ENCODE assay signal across 11 mouse cellular contexts in the genomic region with DNA sequence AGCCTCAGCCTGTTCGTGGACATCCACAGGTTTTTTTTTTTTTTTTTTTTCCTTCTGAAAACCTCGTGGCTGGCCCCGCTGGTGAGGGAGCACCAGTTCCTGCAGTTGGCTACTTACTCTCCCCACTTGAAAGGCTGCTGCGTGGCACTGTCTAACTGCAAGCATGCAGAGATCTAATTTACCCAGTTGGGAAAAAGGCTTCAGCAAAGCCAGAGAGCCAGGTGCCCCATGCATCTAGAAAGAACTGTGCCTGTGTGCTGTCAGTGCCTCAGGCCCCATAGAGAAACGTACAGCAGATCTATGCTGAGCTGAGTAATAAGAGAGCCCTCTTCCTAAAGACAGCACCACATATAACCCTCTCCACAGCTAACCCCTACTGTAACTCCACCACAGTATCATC. TPM values are rescaled to one million over a fixed set of nuclear protein-coding genes. Genes with fewer than 3 reads are reported as not detected.
DNase-seq lines count a peak whose midpoint lies in the region; ATAC-seq and TF ChIP-seq lines count a peak whose summit lies in the region.
"Had no signal": no experiment of that assay in that cellular context is flagged by ENCODE, and none has a peak within 500 bp of the region (broad histone marks: within the 10 kb centered on the region; RNA-seq: fewer than 3 reads in every experiment).

No protein-coding gene starts in this region.

- H3K4me2 ChIP-seq in kidney, postnatal 0 days (ENCODE audit: low read length) = no peak overlapping the region
- peak overlapping the region; percentile 56 for H3K4me2 ChIP-seq in hindbrain, embryonic 16.5 days (ENCODE audit: low read length)
- peak overlapping the region; percentile 74 for H3K4me2 ChIP-seq in midbrain, embryonic 16.5 days (ENCODE audit: low read length)
- H3K4me2 ChIP-seq in stomach, postnatal 0 days (replicated peaks; ENCODE audit: low read depth) = no peak overlapping the region

- DNase-seq in kidney, postnatal 0 days (ENCODE audit: low spot score) = no peak
- no peak for DNase-seq in kidney, adult 8-10 months
- no peak for DNase-seq in adrenal gland, postnatal 14 days
- DNase-seq in stomach, postnatal 0 days (ENCODE audit: low spot score) = no peak
- DNase-seq in lung, postnatal 14 days = no peak
- DNase-seq: right cerebral cortex, postnatal 4 days had no signal

- H3K4me3 ChIP-seq in kidney, postnatal 0 days (replicated peaks; ENCODE audit: low read depth, low read length) = no peak overlapping the region
- H3K4me3 ChIP-seq in embryonic fibroblast, embryonic 13.5 days (ENCODE audit: insufficient read depth, low read length) = peak overlapping the region; percentile 55
- H3K4me3 ChIP-seq in hindbrain, embryonic 16.5 days (ENCODE audit: low read length) = no peak overlapping the region; the same call in 1 of the 2 replicates
- peak overlapping the region; percentile 49; the same call in 1 of the 2 replicates for H3K4me3 ChIP-seq in midbrain, embryonic 16.5 days (ENCODE audit: low read depth, low read length)
- H3K4me3 ChIP-seq in stomach, postnatal 0 days (ENCODE audit: low read depth, low read length) = no peak overlapping the region
- H3K4me3 ChIP-seq: megakaryocyte, embryonic 14.5 days had no signal

- no peak for TF ChIP-seq CTCF in kidney, postnatal 0 days (IDR thresholded peaks at IDR 0.05; ENCODE audit: low read depth)
- TF ChIP-seq CTCF in embryonic fibroblast, embryonic 13.5 days (IDR thresholded peaks at IDR 0.05; ENCODE audit: borderline replicate concordance, insufficient read depth, low read length) = no peak
- TF ChIP-seq CTCF in stomach, postnatal 0 days (IDR thresholded peaks at IDR 0.05; ENCODE audit: low read depth) = no peak

- TF ChIP-seq EP300 in stomach, postnatal 0 days (optimal IDR thresholded peaks at IDR 0.05) = no peak

- no peaks in the 10 kb centered on the region for H3K9me3 ChIP-seq in kidney, postnatal 0 days (replicated peaks; ENCODE audit: low read length)
- H3K9me3 ChIP-seq in hindbrain, embryonic 16.5 days (ENCODE audit: control insufficient read depth, low read length) = peaks cover 5% of the 10 kb centered on the region; the same call in 1 of the 2 replicates
- H3K9me3 ChIP-seq in midbrain, embryonic 16.5 days (replicated peaks; ENCODE audit: control insufficient read depth, low read length, poor library complexity, severe bottlenecking) = peaks cover 6% of the 10 kb centered on the region; the same call in 1 of the 2 replicates
- H3K9me3 ChIP-seq in stomach, postnatal 0 days (ENCODE audit: control insufficient read depth, low read length) = no peaks in the 10 kb centered on the region
- H3K9me3 ChIP-seq: megakaryocyte, embryonic 14.5 days had no signal

- WGBS in kidney, postnatal 0 days = 32% methylated on average over 5 of the region's 5 CpGs
- WGBS in hindbrain, embryonic 16.5 days = 12% methylated on average over 5 of the region's 5 CpGs
- 4% methylated on average over 5 of the region's 5 CpGs for WGBS in midbrain, embryonic 16.5 days
- 39% methylated on average over 5 of the region's 5 CpGs for WGBS in stomach, postnatal 0 days

- no peak for TF ChIP-seq POLR2A in embryonic fibroblast, embryonic 13.5 days (IDR thresholded peaks at IDR 0.05; ENCODE audit: low read depth, low read length)

- no peaks in the 10 kb centered on the region for H3K27me3 ChIP-seq in kidney, postnatal 0 days (ENCODE audit: insufficient read depth, low read length)
- H3K27me3 ChIP-seq in hindbrain, embryonic 16.5 days (replicated peaks; ENCODE audit: control insufficient read depth, insufficient read depth, low read length) = no peaks in the 10 kb centered on the region
- no peaks in the 10 kb centered on the region for H3K27me3 ChIP-seq in midbrain, embryonic 16.5 days (ENCODE audit: control insufficient read depth, insufficient read depth, low read depth, low read length)
- H3K27me3 ChIP-seq in stomach, postnatal 0 days (ENCODE audit: control insufficient read depth, insufficient read depth, low read length) = no peaks in the 10 kb centered on the region
- H3K27me3 ChIP-seq: Patski had no signal

- ATAC-seq in kidney, postnatal 0 days (replicated peaks; ENCODE audit: low FRiP score, low read depth) = no peak
- peak; percentile 41; the same call in 1 of the 2 replicates for ATAC-seq in hindbrain, embryonic 16.5 days
- ATAC-seq in midbrain, embryonic 16.5 days = peak; percentile 67
- ATAC-seq in stomach, postnatal 0 days (ENCODE audit: low FRiP score, low TSS enrichment) = no peak

- H3K4me1 ChIP-seq in kidney, postnatal 0 days (replicated peaks; ENCODE audit: insufficient read depth, low read length) = peaks cover 6% of the 10 kb centered on the region
- H3K4me1 ChIP-seq in embryonic fibroblast, embryonic 13.5 days (ENCODE audit: control insufficient read depth, insufficient read depth, low read length) = peaks cover 29% of the 10 kb centered on the region
- peaks cover 39% of the 10 kb centered on the region for H3K4me1 ChIP-seq in hindbrain, embryonic 16.5 days (ENCODE audit: control insufficient read depth, insufficient read depth, low read depth, low read length)
- H3K4me1 ChIP-seq in midbrain, embryonic 16.5 days (ENCODE audit: control insufficient read depth, insufficient read depth, low read length) = peaks cover 32% of the 10 kb centered on the region
- H3K4me1 ChIP-seq in stomach, postnatal 0 days (replicated peaks; ENCODE audit: control insufficient read depth, insufficient read depth) = no peaks in the 10 kb centered on the region
- H3K4me1 ChIP-seq: megakaryocyte, embryonic 14.5 days had no signal

- H3K36me3 ChIP-seq in kidney, postnatal 0 days (ENCODE audit: insufficient read depth, low read length) = no peaks in the 10 kb centered on the region
- H3K36me3 ChIP-seq in hindbrain, embryonic 16.5 days (ENCODE audit: control insufficient read depth, insufficient read depth, low read length) = no peaks in the 10 kb centered on the region
- no peaks in the 10 kb centered on the region for H3K36me3 ChIP-seq in midbrain, embryonic 16.5 days (ENCODE audit: control insufficient read depth, insufficient read depth, low read length)
- no peaks in the 10 kb centered on the region for H3K36me3 ChIP-seq in stomach, postnatal 0 days (ENCODE audit: control insufficient read depth, insufficient read depth, low read length)

- H3K27ac ChIP-seq in kidney, postnatal 0 days = 0 out of 2 replicates have a peak overlapping the region, but pooled peaks have one; percentile 32
- H3K27ac ChIP-seq in embryonic fibroblast, embryonic 13.5 days (ENCODE audit: insufficient read depth, low read length) = 0 out of 2 replicates have a peak overlapping the region, but pooled peaks have one; percentile 0
- peak overlapping the region; percentile 74 for H3K27ac ChIP-seq in hindbrain, embryonic 16.5 days (ENCODE audit: low read depth, low read length)
- peak overlapping the region; percentile 90 for H3K27ac ChIP-seq in midbrain, embryonic 16.5 days (ENCODE audit: low read length)
- H3K27ac ChIP-seq in stomach, postnatal 0 days (replicated peaks) = no peak overlapping the region

- no peak overlapping the region for H3K9ac ChIP-seq in kidney, postnatal 0 days (ENCODE audit: low read depth, low read length)
- H3K9ac ChIP-seq in hindbrain, embryonic 16.5 days (ENCODE audit: low read depth, low read length) = peak overlapping the region; percentile 66; the same call in 1 of the 2 replicates
- H3K9ac ChIP-seq in midbrain, embryonic 16.5 days (ENCODE audit: low read depth, low read length) = peak overlapping the region; percentile 20; the same call in 1 of the 2 replicates
- H3K9ac ChIP-seq in stomach, postnatal 0 days (ENCODE audit: low read length) = no peak overlapping the region

RNA-seq across cellular contexts. Expression of a gene that starts 0.5 kb away (rescaled TPM):
- 3.1 and 3.3 TPM in 2 replicates for polyA plus RNA-seq in kidney, postnatal 0 days (2015; fragmentation: Nextera tagmentation; extraction: Ambion mirVana)
- polyA plus RNA-seq in embryonic fibroblast, embryonic 13.5 days (2011; ENCODE audit: insufficient read length, low read depth, missing spikeins) = 46.1 and 75.1 TPM in 2 replicates
- polyA plus RNA-seq in hindbrain, embryonic 16.5 days (2015; fragmentation: Nextera tagmentation; extraction: Ambion mirVana) = 28.0 and 29.9 TPM in 2 replicates
- polyA plus RNA-seq in midbrain, embryonic 16.5 days (2015; fragmentation: Nextera tagmentation; extraction: Ambion mirVana) = 26.8 and 29.6 TPM in 2 replicates
- 69.6 and 71.5 TPM in 2 replicates for total RNA-seq in adrenal gland, postnatal 14 days (2021)
- 0.46 and 0.68 TPM in 2 replicates for polyA plus RNA-seq in stomach, postnatal 0 days (2015; fragmentation: Nextera tagmentation; extraction: Ambion mirVana)

RNA-seq across cellular contexts. Expression of a gene that starts 1.0 kb away (rescaled TPM):
- polyA plus RNA-seq in kidney, postnatal 0 days (2015; fragmentation: Nextera tagmentation; extraction: Ambion mirVana) = 38.1 and 50.7 TPM in 2 replicates
- 13.3 and 17.4 TPM in 2 replicates for polyA plus RNA-seq in embryonic fibroblast, embryonic 13.5 days (2011; ENCODE audit: insufficient read length, low read depth, missing spikeins)
- polyA plus RNA-seq in hindbrain, embryonic 16.5 days (2015; fragmentation: Nextera tagmentation; extraction: Ambion mirVana) = 4.0 and 4.3 TPM in 2 replicates
- polyA plus RNA-seq in midbrain, embryonic 16.5 days (2015; fragmentation: Nextera tagmentation; extraction: Ambion mirVana) = 2.6 and 2.8 TPM in 2 replicates
- total RNA-seq in adrenal gland, postnatal 14 days (2021) = 6.3 and 9.2 TPM in 2 replicates
- 19.7 and 20.0 TPM in 2 replicates for polyA plus RNA-seq in stomach, postnatal 0 days (2015; fragmentation: Nextera tagmentation; extraction: Ambion mirVana)

Comparison
In these comparisons a context has a peak if more than half of its experiments do, and no peak if none do; other contexts are left out.
1. ATAC-seq: peak in hindbrain, embryonic 16.5 days (single experiment) and midbrain, embryonic 16.5 days (single experiment); none in kidney, postnatal 0 days (single experiment) and stomach, postnatal 0 days (single experiment).
2. H3K4me2 ChIP-seq: peak in hindbrain, embryonic 16.5 days (single experiment) and midbrain, embryonic 16.5 days (single experiment); none in kidney, postnatal 0 days (single experiment) and stomach, postnatal 0 days (single experiment).
3. H3K4me3 ChIP-seq: peak in embryonic fibroblast, embryonic 13.5 days (single experiment) and midbrain, embryonic 16.5 days (single experiment); none in kidney, postnatal 0 days (single experiment), hindbrain, embryonic 16.5 days (single experiment) and stomach, postnatal 0 days (single experiment).
4. H3K9ac ChIP-seq: peak in hindbrain, embryonic 16.5 days (single experiment) and midbrain, embryonic 16.5 days (single experiment); none in kidney, postnatal 0 days (single experiment) and stomach, postnatal 0 days (single experiment).